Mouse (Mus musculus): ENCODE measurements around the gene Stk26.

The Stk26 gene
- long read RNA-seq, experiment 1, partial matches to known transcripts: 0 of 1 reads
- long read RNA-seq, experiment 1, other reads (novel, unspliced or antisense): 0 of 1 reads
- long read RNA-seq, experiment 2, partial matches to known transcripts: 3 of 3 reads
- long read RNA-seq, experiment 2, other reads (novel, unspliced or antisense): 0 of 3 reads

DNA sequence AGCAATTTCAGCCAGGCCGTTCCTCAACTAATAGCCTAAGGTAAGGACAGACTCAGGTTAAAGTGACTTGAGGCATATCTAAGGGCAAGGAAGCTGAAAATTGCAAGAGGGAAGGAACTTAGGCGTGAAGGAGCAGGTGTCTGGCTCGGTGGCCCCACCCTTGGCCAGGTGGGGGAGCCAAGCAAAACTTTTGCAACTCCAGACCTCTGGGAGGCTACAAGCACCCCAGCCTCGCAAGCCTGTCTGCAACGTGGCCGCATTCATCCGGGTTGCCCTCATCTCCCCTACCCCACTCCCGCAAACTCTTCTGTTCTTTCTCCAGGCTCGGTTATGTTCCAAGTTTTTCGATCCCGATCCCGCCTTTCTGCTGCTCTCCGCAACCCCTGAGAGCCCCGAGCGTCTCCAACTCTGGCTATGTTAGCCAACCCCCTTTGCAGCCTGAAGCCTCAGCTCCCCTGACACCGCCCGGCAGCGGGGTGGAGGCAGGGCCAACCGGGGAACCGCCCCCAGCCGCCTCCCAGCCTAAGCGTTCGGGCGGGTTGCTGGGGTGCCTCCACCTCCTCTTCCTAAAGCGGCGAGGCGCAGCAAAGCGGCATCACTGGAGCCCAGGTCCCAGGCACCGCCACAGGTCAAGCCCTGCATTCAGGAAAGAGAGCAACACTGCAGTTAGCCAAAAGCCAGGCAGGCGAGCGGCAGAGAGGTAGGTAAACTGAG lies at the start of gene Stk26:
Gene Stk26 (plus strand): TSS at position 201 of the 714 bp plus-strand sequence.
- intact Hi-C loops (cut with DNase I): no loop called here

DNA sequence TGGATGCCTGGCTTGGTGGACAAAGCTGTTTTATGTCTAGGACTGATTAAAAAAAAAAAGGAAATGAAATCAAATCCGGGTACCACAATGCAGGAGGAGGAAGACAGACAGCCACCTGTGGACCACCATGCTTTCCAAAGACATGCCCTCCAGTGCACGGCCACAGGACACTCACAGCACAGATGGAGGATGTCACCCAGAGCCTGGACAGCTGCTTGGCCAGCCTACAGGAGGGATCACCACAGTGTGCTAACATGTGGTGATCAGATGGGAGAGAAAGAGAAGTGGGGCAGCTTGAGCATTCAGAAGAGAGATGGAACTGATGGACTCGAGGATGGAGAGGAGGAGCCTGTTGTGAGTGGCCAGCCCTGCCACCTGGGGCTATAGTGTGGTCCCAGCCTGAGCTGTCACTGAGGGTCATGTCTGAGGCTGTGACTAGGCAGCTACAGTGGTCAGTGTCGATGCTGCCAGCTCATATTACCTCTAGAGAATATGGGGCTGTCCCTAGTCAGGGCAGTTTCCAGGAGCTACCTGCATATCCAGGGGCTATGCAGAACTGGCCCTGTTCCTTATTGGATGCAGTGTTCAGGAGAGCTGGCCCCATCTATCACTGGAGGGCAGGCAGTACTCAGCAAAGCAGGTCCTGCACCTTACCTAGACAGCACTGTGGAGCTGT lies 47.7 kb upstream of the Stk26 start:
- intact Hi-C loops (cut with DNase I): no loop called here

DNA sequence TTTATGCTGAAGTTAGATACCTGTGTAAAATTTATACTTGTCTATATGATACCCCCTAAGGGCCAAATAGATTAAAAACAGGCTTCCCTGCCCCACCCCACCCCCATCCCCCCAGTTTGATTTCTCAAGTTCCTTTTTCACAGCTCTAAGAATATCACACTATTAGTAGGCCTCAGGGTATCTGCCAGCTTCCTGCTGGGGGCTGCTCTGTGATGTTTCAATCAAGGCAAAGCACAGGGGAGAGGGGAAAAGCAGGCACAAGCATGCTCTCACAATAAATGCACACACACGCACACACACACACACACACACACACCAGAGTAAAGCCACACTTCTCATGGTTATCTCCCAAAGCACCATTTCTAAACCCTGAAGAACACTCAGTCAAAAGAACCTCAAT lies 43.0 kb upstream of the Stk26 start:
- intact Hi-C loops (cut with DNase I): no loop called here

DNA sequence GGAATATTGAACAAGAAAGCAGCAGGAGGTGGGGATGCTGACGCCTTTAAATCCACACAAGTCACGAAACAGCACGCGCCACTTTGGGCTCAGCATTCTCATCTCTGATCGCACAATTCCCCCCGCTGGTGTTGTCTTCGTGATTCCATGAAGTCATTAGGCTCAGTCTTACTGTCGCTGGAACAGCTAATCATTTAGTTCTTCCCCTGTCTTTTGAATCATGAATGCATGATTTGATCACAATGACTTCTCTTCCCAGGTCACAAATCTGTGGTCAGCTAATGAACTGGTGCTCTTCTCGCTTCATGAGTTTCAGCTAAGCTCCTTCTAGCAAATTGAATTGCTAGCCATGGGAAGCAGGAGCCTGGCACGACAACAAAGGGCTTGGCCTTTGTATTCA lies 42.3 kb upstream of the Stk26 start:
- intact Hi-C loops (cut with DNase I): no loop called here

DNA sequence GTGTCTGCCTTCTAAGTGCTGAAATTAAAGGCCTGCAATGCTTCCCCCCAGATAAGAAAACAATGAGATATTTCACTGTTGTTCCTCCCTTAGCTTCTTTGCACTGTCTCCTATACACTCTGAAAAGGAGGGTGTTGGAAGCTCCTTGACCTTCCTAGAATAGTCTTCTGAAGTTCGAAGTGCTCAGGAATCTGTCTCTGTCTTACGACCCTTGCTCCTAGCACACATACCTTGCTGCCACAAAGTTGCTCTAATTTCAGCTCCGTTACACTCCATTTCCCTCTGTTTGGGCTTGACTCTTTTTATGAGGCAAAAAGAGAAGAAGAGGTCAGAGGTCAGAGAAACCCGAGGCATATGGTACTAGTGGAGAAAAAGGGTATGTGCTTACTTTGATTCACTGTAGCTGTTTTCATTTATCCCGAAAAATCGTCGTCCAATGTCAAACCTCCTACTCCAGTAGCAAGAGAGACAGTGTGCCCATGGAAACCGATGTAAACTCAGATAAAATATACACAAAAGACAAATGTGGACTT lies 41.1 kb upstream of the Stk26 start:
- intact Hi-C loops (cut with DNase I): no loop called here

DNA sequence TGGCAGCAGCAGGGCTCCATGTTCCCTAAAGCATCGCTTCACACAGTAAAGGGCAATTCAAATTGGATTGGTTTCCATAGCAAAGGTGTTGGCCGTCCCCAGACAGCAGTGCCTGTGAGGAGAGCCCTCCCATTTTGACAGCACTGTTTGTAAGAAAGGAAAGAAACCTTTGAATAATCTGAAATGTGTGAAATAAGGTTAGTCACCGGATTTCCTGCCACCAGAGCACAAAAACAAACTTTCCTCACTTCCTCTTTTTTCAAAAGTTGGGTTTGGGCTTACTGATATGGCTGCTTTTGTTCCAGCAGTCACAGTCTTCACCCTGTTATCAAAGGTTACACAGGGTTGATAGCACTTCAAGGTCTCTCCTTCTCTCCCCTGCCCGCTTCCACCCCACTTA lies 35.2 kb upstream of the Stk26 start:
- intact Hi-C loops (cut with DNase I): no loop called here

DNA sequence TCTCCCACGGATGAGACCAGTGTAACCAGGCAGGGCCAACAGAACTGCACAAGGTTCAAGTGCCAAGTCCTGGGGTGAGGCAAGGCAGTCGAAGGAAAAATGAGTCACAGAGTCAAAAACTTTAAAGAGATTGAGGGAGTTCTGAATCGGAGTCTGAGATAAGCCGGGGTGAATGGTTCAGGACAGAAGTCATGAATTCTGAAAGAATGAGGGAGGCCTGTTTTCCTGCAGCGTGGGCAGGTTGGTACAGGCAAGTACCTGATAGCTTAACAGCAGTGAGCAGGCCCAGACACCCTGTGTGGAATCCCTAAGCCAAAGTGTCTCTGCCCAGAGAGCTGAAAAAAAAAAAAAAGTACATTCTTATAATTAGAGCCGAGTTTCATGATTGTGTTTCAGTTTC lies 17.0 kb upstream of the Stk26 start:
- intact Hi-C loops (cut with DNase I): no loop called here

DNA sequence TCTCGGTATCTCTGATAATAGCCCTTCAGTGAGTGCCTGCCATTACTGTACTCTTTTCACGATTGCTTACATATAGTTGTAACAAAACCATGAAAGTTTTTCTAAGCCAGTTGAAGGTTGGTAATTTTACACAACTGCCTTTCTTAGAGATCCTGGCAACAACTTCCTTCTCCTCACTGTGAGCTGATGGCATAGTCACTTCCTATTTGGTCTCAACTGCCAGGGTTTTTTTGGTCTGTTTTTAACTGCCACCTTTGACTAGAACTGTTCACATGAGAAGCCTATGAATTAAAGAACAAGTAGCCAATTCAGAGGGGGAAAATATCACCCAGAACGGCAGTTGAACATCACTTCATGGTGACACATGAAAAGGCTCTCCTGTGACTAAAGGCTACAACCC lies 5.3 kb upstream of the Stk26 start:
- intact Hi-C loops (cut with DNase I): no loop called here

DNA sequence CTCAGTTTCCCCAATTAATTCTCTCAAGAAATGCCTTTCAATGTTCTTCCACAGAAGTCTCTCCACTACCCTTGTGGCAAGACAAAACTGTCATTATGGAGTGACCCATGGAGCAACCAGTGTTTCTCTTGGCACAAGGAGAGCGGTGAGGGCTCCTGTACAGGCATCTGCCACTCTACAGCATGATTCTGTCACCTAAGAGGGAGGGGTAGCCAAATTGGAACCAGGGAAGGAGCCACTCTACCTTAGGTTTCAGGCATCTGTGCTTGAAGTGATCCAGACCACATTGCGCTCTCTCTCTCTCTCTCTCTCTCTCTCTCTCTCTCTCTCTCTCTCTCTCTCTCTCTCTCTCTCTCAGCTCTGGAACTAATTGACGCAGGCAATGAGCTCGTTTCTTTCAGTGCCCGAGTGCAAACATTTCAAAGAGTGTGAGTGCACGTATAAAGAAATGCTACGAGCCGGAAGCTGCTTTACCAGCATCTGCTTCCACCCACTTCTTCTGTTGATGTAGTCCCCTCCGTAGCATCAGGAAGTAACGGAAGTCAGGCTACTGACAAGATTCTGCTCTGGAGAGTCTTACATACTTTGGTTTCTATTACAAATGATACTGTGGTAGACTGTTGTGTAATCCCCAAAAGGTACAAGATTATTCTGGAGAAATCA lies 4.7 kb upstream of the Stk26 start:
- intact Hi-C loops (cut with DNase I): no loop called here

DNA sequence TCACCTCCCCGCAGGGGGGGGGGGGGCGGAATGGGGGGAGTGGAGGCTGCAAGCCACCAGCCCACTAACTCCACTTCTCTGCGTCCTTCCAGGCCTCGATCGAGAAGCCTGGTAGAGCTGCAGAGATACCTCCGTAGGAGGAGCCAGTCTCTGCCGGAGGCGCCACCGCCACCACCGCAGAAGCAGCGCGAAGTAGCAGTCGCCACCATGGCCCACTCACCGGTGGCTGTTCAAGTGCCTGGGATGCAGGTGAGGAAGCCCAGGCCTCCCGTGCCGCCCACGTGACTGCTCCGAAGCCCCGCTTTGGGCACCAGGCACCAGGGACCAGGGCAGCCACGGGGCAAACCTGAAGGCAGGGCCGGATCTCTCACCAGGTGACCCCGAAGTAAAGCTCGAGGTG lies 740 bp downstream of the Stk26 start:
- intact Hi-C loops (cut with DNase I): no loop called here

DNA sequence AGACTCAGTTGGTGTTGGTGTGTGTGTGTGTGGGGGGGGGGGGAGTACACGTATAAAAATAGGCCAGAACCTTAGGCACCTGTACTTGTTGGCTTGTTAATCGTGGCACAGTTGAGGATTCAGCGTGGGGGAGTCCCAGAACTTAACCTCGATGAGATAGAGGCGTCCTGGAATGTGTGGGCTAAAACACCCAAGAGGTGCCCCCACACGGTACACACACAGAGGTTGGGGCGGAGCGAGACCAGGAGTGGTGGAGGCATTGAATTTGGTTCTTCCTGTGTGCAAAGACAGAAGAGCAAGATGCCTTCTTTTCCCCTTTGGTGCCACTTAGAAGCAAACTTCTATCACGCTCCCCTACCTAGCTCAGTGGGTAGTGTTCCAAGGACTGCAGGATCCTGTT lies 1.2 kb downstream of the Stk26 start:
- intact Hi-C loops (cut with DNase I): no loop called here

DNA sequence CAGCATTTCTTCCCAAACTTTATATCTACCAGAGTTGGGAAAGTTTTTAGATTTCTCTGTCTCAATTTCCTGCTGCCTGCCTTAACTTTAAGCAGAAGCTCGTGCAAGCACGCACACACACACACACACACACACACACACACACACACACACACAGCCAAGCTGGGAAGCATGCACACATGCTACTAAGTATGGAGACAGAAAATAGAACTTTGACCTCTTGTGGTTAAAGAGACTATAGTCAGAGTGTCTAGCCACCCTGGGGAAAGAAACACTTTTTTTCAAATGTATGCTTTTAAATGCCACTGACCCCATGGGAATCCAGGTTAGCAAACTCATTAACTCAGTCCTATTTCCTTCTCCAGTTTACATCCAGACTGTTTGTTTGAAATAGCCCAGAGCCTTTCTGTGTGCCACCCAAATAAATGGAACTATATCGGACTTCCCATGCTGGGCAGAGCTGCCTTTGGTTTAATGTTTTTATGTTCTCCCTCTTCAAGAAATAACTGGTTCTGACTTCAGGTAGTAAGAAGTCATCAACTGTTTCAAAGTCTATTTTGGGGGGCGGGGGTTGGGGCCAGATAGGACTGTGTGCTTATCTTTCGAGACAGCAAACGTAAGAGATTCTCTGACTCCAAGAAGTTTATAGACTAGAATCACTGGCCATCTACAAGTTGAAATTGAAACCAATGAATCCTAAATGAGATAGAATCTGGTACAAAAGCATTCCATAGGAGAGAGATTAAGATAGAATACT lies 9.8 kb downstream of the Stk26 start:
- intact Hi-C loops (cut with DNase I): no loop called here

DNA sequence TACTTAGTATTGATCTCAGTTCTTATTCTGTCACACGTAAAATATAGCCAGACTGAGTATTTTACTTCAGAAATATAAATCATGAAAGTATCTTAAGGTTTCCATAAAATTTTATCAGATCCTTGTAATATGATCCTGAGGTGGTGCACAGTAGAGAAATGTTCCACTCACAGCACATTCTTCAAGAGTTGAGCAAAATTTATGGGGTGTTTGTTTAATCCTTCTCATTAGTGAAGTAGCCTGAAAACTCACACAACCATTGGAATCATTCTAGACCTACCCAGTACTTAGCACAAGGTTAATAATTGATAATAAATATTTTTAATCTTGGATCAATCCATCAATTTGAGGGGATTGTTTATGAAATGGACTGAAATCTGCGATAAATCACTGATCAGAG lies 22.9 kb downstream of the Stk26 start:
- intact Hi-C loops (cut with DNase I): no loop called here

DNA sequence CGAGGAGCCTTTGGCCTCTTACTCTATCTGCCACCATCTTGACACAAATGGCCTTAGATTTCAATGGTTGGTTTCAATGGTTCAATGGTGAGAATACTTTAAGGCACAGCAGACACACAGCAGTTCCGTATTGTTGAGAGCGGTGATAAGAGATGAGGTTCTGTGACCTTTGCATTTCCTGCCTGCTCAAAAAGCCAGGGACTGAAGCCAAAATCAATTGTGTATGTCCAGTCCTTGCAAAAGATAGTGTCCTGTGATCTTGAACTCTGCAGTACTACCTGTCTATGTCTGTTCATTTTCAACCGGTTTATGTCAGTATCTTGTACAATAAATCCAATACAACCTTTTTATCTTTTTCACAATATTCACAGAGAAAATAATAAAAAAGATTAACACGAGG lies 23.9 kb downstream of the Stk26 start:
- intact Hi-C loops (cut with DNase I): no loop called here

DNA sequence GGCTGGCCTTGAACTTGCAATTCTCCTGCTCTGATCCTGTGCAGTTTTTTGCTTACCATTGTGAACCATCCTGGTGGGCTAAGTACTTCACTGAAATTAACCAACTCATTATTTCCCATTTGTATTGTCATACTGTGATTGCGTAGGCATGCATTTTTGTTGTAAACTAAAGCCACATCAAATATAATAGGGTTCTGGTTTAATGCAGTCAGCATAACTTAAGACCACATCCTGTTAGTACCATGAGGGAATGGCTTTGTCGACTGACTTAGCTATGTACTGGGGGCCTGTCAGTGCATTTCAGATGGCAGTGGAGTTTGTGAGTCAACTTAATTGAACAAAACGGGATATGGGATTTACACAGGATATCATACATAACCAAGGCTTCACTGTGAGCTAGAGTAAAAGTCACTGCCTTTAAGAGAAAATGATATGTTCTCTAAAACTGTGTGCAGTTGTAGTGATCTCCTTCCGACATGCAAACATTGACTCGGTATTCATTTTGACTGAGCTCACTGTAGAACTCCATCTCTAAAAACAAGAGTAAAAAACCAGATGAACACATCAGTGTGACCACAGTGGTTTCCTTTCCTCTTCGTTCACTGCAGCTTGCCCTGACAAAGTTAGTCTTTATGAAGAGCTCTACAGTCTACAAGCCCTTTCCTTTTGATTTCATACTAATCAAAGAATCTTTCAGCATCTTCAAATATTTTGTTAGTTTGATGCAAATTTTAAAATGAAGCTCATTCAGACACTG lies 33.6 kb downstream of the Stk26 start:
- intact Hi-C loops (cut with DNase I): no loop called here

DNA sequence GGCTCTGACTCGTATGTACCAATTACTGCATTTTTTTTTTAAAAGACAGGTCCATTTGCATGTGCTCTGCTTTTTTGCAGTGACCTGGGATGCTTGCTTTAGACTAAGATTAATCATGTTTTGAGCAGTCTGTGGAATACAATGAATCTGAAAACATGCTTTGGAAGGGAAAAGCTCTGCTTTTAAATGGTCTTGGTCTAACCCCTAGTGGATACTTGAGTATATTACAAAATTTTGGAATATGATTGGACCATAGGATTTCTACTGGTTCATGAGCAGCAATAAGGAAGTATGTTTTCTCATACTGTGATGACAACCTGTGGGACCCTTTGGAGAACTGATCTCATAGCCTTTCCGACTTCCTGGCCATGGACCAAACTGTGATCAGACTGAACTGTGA lies 47.2 kb downstream of the Stk26 start:
- intact Hi-C loops (cut with DNase I): loop anchor here (5.0 kb wide), 1 partner anchor 211 kb away; no protein-coding TSS in a partner anchor

DNA sequence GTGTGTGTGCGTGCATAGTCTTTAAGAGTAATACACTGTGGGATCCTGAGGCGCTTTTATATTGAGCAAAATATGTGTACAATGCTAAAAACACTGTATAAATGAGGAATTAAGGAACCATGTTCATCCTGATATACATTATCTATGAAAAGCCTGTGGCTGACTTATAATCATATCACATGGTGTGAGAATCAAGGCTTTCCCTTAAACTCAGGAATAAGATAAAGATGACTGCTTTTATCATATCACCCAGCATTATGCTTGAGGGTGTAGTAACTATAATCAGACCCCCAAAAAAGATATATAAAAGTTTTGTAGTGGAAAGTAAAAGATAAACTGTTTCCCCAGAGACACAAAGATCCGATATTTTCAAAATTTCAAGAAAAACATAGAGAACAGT lies 62.6 kb downstream of the Stk26 start:
- intact Hi-C loops (cut with DNase I): no loop called here

DNA sequence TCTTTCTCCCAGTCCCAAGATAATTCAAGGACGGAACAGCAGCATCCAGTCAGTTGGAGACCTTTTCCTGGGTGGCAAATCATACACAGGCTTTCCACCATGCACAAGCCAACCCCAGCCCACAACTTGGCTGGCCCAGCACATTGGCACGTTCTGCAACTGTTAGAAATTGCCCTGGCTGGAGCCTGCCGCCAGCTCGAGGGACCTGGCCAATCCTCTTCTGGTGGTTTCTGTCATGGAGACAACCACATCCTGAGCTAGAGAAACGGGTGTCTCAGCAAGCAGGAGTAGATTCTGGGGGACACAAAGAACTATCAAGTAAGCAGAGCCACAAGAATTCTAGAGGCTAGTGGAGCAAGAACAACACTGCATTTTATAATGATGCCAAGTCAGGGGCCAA lies 69.1 kb downstream of the Stk26 start:
- intact Hi-C loops (cut with DNase I): no loop called here

DNA sequence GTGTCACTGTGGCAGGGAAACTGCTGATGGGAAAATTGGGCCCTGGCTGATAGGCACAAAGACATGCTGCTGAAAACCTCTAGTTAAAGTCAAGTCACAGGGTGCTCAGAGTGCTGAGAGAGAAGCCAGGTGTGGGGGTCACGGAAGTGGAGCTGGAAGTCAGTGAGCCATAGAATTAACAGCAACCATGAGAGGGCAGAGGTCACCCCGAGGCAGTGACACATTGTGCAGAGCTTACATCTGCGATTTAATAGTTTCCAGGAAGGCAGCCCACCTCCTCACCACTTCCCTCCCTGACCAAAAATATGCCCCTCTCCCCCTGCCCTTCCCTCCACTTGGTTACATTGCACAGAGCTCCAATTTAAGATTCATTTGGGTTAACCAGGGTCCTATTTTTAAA lies 76.5 kb downstream of the Stk26 start:
- intact Hi-C loops (cut with DNase I): no loop called here

DNA sequence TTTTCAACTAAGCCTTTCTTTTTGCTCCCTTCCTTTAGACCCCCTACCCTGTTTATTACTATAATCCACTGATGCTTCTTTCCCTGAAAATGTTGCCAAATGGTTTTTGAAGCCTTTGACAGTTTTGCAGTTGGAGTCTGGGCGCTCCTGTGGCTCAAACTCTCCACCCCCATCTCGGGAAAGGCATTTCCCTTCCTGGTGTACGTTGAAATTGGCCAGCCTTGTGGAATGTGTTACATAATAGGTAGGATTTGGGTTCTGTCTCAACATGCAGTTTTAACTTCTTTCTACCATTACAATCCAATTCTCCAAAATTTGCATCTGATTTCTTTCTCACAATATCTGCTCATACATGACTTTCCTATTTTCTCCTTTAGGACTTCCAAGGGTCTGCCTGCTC lies 77.9 kb downstream of the Stk26 start:
- intact Hi-C loops (cut with DNase I): no loop called here
